Mouse (Mus musculus) C2C12 (cell line): ENCODE results near the gene Palm2. TPM values are rescaled to one million over a fixed set of nuclear protein-coding genes. Genes with fewer than 3 reads are reported as not detected.
A peak's percentile ranks its signal among the peaks of the same experiment; 100 is the strongest.

Experiments used
- H3K27me3 ChIP-seq: one replicate; pipeline ENCODE4 v1.6.1; 2011; ENCODE audit not compliant: control insufficient read depth, insufficient read depth, insufficient read length
- H3K36me3 ChIP-seq: one replicate; pipeline ENCODE4 v1.6.1; 2011; ENCODE audit not compliant: control insufficient read depth, insufficient read depth
- H3K4me3 ChIP-seq: one replicate; pipeline ENCODE4 v1.5.1; 2011; ENCODE audit warnings: mild to moderate bottlenecking, control low read depth; ENCODE audit not compliant: poor library complexity, insufficient read depth, severe bottlenecking
- H3K79me2 ChIP-seq: one replicate; pipeline ENCODE4 v1.6.1; 2011; ENCODE audit not compliant: control insufficient read depth, insufficient read depth
- H3K79me3 ChIP-seq: one replicate; pipeline ENCODE4 v1.6.1; 2011; ENCODE audit warnings: low read depth, control low read depth
- H3ac ChIP-seq: one replicate; pipeline ENCODE3; 2011; ENCODE audit warnings: low read depth; ENCODE audit not compliant: control insufficient read depth, insufficient read length
- CEBPB ChIP-seq: IDR thresholded peaks from one replicate; pipeline ENCODE4 v1.6.1; 2011; ENCODE audit warnings: low read depth, mild to moderate bottlenecking, control low read depth, moderate library complexity
- CTCF ChIP-seq: IDR thresholded peaks from one replicate; pipeline ENCODE4 v1.5.1; 2011; ENCODE audit not compliant: control insufficient read depth, insufficient read depth, insufficient read length
- FOSL1 ChIP-seq: IDR thresholded peaks from one replicate; pipeline ENCODE4 v1.8.0; 2011; ENCODE audit warnings: mild to moderate bottlenecking, low read length; ENCODE audit not compliant: poor library complexity, insufficient read depth, severe bottlenecking
- MAX ChIP-seq: IDR thresholded peaks from one replicate; pipeline ENCODE4 v1.6.1; 2011; ENCODE audit warnings: mild to moderate bottlenecking, control low read depth
- MYOD1 ChIP-seq: IDR thresholded peaks from one replicate; pipeline ENCODE4 v1.6.1; 2011; ENCODE audit warnings: low read depth; ENCODE audit not compliant: control insufficient read depth, insufficient read length
- MYOG ChIP-seq: IDR thresholded peaks from one replicate; pipeline ENCODE4 v1.6.1; 2011; ENCODE audit not compliant: control insufficient read depth, insufficient read length; ENCODE audit errors: extremely low read depth
- USF1 ChIP-seq: IDR thresholded peaks from one replicate; pipeline ENCODE4 v1.6.1; 2011; ENCODE audit warnings: low read depth, mild to moderate bottlenecking, control low read depth, moderate library complexity
- polyA plus RNA-seq: library from polyadenylated mRNA; unstranded; fragments of >200 nt; fragmentation: generic; extraction: Trizol; gene quantifications from one replicate; pipeline ENCODE4 v1.2.1, GENCODE M21; 2012; ENCODE audit warnings: missing spikeins

The Palm2 gene
- polyA plus RNA-seq, 1 experiment, result 6.7 TPM

GRCm38 (mm10) chr4:57751566-57751965 is 317.5 kb downstream of the Palm2 start:
- Histone ChIP-seq H3ac (no peak overlapping the region), H3K27me3 (no peaks in the 10 kb centered on the region), H3K36me3 (no peaks in the 10 kb centered on the region), H3K79me2 (no peaks in the 10 kb centered on the region), H3K4me3 (no peak overlapping the region), H3K79me3 (no peaks in the 10 kb centered on the region)
- no peak for TF ChIP-seq MYOG
- TF ChIP-seq MAX, result no peak
- no peak for TF ChIP-seq FOSL1
- no peak for TF ChIP-seq CTCF
- TF ChIP-seq USF1, result no peak
- TF ChIP-seq CEBPB, result no peak
- TF ChIP-seq MYOD1, result no peak

- Histone ChIP-seq H3K27me3 (no peaks in the 10 kb centered on the region), H3ac (no peak overlapping the region), H3K79me2 (no peaks in the 10 kb centered on the region), H3K79me3 (no peaks in the 10 kb centered on the region), H3K36me3 (no peaks in the 10 kb centered on the region), H3K4me3 (no peak overlapping the region)
- TF ChIP-seq MAX (no peak), USF1 (no peak), CTCF (no peak), MYOD1 (no peak), FOSL1 (no peak), CEBPB (no peak), MYOG (no peak)
Observed at GRCm38 (mm10) chr4:57755085-57755484, 321.0 kb downstream of the Palm2 start.

DNA sequence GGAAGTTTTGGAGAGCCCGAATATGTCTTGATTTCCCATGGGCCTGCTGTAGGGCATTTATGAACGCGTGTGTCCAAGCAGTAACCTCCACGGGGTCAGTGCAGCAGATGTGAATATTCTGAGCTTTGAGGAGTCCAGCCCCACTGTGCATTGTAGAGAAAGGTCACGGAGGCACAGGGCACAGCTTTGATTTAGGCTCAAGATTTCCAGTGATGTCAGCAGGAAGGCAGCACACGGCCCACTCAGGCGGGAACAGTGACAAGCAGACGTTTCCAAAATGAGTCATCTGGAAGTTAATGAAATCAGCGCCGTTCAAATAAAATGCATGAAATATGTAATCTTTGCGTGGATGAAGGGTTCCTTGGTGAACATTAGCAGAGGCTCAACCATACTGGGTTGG is 323.9 kb downstream of the Palm2 start:
- no peaks in the 10 kb centered on the region for H3K27me3 ChIP-seq

More for the DNA sequence above, 323.9 kb downstream of the Palm2 start:
- no peak overlapping the region for H3ac ChIP-seq
- peak; percentile 38 for TF ChIP-seq FOSL1
- TF ChIP-seq MAX, result no peak
- no peak overlapping the region for H3K4me3 ChIP-seq
- no peaks in the 10 kb centered on the region for H3K36me3 ChIP-seq
- no peaks in the 10 kb centered on the region for H3K79me3 ChIP-seq
- H3K79me2 ChIP-seq, result no peaks in the 10 kb centered on the region

Other genes with a start within 250 kb of the Palm2 start
- gene Ptpn3, start 132.4 kb upstream of the Palm2 start, polyA plus RNA-seq, result 3.1 TPM
- 7.1 TPM for gene Pakap, start 133.9 kb downstream of the Palm2 start, polyA plus RNA-seq